Mouse (Mus musculus) cerebellum, adult 2 months (tissue): Measurements from ENCODE around the gene Cbx6.

Experiments used
- CTCF ChIP-seq: fragments of 200-500 bp; IDR thresholded peaks from 2 replicates; pipeline ENCODE4 v1.5.1; 2011; ENCODE audit warnings: low read depth, mild to moderate bottlenecking, control low read depth, low read length, moderate library complexity, borderline replicate concordance; ENCODE audit not compliant: insufficient read depth
- POLR2A ChIP-seq: fragments of 200-500 bp; IDR thresholded peaks from 2 replicates; pipeline ENCODE4 v1.6.1; 2011; ENCODE audit warnings: low read length, control low read depth, borderline replicate concordance; ENCODE audit not compliant: insufficient read depth

DNA sequence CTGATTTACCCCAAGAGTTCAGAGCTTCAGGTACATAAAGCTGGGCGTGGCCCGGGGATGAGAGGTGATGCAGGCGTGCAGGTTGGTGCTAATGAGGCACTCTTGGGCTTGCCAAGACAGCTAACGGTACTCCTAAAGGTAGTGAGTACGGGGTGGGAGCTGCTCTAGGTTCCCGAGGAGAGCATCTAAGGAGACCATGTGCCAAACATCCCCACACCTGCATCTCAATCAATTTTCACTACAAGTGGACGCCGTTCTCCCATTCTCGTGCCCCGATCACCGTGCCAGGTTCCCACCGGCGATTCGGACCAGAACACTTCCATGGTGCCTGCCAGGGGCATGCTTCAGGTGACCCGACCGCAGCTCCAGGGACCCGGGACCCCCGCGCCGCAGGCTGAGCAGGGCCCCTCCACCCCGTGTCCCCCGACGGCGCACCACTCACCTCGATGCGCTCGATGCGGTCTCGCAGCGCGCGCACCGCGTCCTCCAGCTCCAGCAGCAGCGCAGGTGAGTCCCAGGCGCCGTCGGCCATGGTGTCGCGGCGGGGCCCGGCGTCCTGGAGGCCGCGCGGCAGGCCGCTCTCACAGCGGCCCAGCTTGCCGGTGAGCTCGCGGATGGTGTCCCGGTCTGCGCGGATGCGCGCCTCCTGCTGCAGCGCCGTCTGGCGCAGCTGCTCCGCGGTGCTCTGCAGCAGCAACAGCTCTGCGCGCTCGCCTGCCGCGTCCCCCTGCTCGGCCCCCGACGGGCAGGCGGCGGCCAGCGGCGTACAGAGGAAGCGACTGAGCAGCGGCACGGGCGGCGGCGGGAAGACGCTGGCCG, 30.7 kb downstream of the Cbx6 start:
- no peak for TF ChIP-seq CTCF
- no peak for TF ChIP-seq POLR2A
